Mouse (Mus musculus): ENCODE data around the gene Rasgrf1. TPM values are rescaled to one million over a fixed set of nuclear protein-coding genes. Genes with fewer than 3 reads are reported as not detected.

Gene Rasgrf1
- polyA plus RNA-seq, 1 experiment = 0.90 TPM

GRCm38 (mm10) chr9:90016204-90016603 is 106.5 kb downstream of the Rasgrf1 start:
- TF ChIP-seq CTCF (IDR thresholded peaks at IDR 0.05; ENCODE audit: insufficient read depth, low read length) = no peak
- no peak for TF ChIP-seq POLR2A (IDR thresholded peaks at IDR 0.05; ENCODE audit: borderline replicate concordance, extremely low read depth, low read depth, low read length)
- no peak for DNase-seq
- Histone ChIP-seq H3K4me3 (replicated peaks; ENCODE audit: extremely low read depth, low read depth, low read length) (no peak overlapping the region), H3K4me1 (ENCODE audit: control insufficient read depth, insufficient read depth, low read length) (no peaks in the 10 kb centered on the region)
- WGBS = 75% methylated on average over 6 of the region's 6 CpGs

GRCm38 (mm10) chr9:90020866-90021265 is 111.2 kb downstream of the Rasgrf1 start:
- 48% methylated on average over 6 of the region's 6 CpGs for WGBS
- TF ChIP-seq POLR2A (IDR thresholded peaks at IDR 0.05; ENCODE audit: borderline replicate concordance, extremely low read depth, low read depth, low read length) (no peak), CTCF (IDR thresholded peaks at IDR 0.05; ENCODE audit: insufficient read depth, low read length) (no peak)
- no peak for DNase-seq
- Histone ChIP-seq H3K4me1 (ENCODE audit: control insufficient read depth, insufficient read depth, low read length) (no peaks in the 10 kb centered on the region), H3K4me3 (replicated peaks; ENCODE audit: extremely low read depth, low read depth, low read length) (no peak overlapping the region)

- TF ChIP-seq POLR2A (IDR thresholded peaks at IDR 0.05; ENCODE audit: borderline replicate concordance, extremely low read depth, low read depth, low read length) (no peak), CTCF (IDR thresholded peaks at IDR 0.05; ENCODE audit: insufficient read depth, low read length) (no peak)
- no peak overlapping the region for H3K4me3 ChIP-seq (replicated peaks; ENCODE audit: extremely low read depth, low read depth, low read length)
- no peak for DNase-seq
- H3K4me1 ChIP-seq (ENCODE audit: control insufficient read depth, insufficient read depth, low read length) = no peaks in the 10 kb centered on the region
- WGBS = 84% methylated on average over 4 of the region's 4 CpGs
These were observed 111.7 kb downstream of the Rasgrf1 start for GRCm38 (mm10) chr9:90021442-90021841.

- DNase-seq = no peak
- Histone ChIP-seq H3K4me3 (replicated peaks; ENCODE audit: extremely low read depth, low read depth, low read length) (no peak overlapping the region), H3K4me1 (ENCODE audit: control insufficient read depth, insufficient read depth, low read length) (no peaks in the 10 kb centered on the region)
- WGBS = 89% methylated on average over 6 of the region's 6 CpGs
- TF ChIP-seq POLR2A (IDR thresholded peaks at IDR 0.05; ENCODE audit: borderline replicate concordance, extremely low read depth, low read depth, low read length) (no peak), CTCF (IDR thresholded peaks at IDR 0.05; ENCODE audit: insufficient read depth, low read length) (peak; percentile 32; the same call in 1 of the 2 replicates)
These were observed 118.0 kb downstream of the Rasgrf1 start for GRCm38 (mm10) chr9:90027709-90028108.

- 73% methylated on average over 4 of the region's 4 CpGs for WGBS
- TF ChIP-seq CTCF (IDR thresholded peaks at IDR 0.05; ENCODE audit: insufficient read depth, low read length) = no peak
- TF ChIP-seq POLR2A (IDR thresholded peaks at IDR 0.05; ENCODE audit: borderline replicate concordance, extremely low read depth, low read depth, low read length) = no peak
- Histone ChIP-seq H3K4me1 (ENCODE audit: control insufficient read depth, insufficient read depth, low read length) (no peaks in the 10 kb centered on the region), H3K4me3 (replicated peaks; ENCODE audit: extremely low read depth, low read depth, low read length) (no peak overlapping the region)
- no peak for DNase-seq
These were observed 124.2 kb downstream of the Rasgrf1 start for GRCm38 (mm10) chr9:90033922-90034321.

GRCm38 (mm10) chr9:90035168-90035567 is 125.5 kb downstream of the Rasgrf1 start:
- 67% methylated on average over 2 of the region's 2 CpGs for WGBS
- no peak for DNase-seq
- no peaks in the 10 kb centered on the region for H3K4me1 ChIP-seq (ENCODE audit: control insufficient read depth, insufficient read depth, low read length)
- TF ChIP-seq CTCF (IDR thresholded peaks at IDR 0.05; ENCODE audit: insufficient read depth, low read length) (no peak), POLR2A (IDR thresholded peaks at IDR 0.05; ENCODE audit: borderline replicate concordance, extremely low read depth, low read depth, low read length) (no peak)
- no peak overlapping the region for H3K4me3 ChIP-seq (replicated peaks; ENCODE audit: extremely low read depth, low read depth, low read length)

GRCm38 (mm10) chr9:90035794-90036193 is 126.1 kb downstream of the Rasgrf1 start:
- DNase-seq = peak; percentile 54
- H3K4me3 ChIP-seq (replicated peaks; ENCODE audit: extremely low read depth, low read depth, low read length) = no peak overlapping the region
- 74% methylated on average over 3 of the region's 3 CpGs for WGBS
- TF ChIP-seq POLR2A (IDR thresholded peaks at IDR 0.05; ENCODE audit: borderline replicate concordance, extremely low read depth, low read depth, low read length) (no peak), CTCF (IDR thresholded peaks at IDR 0.05; ENCODE audit: insufficient read depth, low read length) (no peak)
- no peaks in the 10 kb centered on the region for H3K4me1 ChIP-seq (ENCODE audit: control insufficient read depth, insufficient read depth, low read length)

GRCm38 (mm10) chr9:90036313-90036712 is 126.6 kb downstream of the Rasgrf1 start:
- DNase-seq = no peak

GRCm38 (mm10) chr9:90038535-90038934 is 128.8 kb downstream of the Rasgrf1 start:
- Histone ChIP-seq H3K4me1 (ENCODE audit: control insufficient read depth, insufficient read depth, low read length) (no peaks in the 10 kb centered on the region), H3K4me3 (replicated peaks; ENCODE audit: extremely low read depth, low read depth, low read length) (no peak overlapping the region)
- DNase-seq = no peak
- no peak for TF ChIP-seq POLR2A (IDR thresholded peaks at IDR 0.05; ENCODE audit: borderline replicate concordance, extremely low read depth, low read depth, low read length)
- TF ChIP-seq CTCF (IDR thresholded peaks at IDR 0.05; ENCODE audit: insufficient read depth, low read length) = no peak
- 58% methylated on average over 4 of the region's 4 CpGs for WGBS

More at GRCm38 (mm10) chr9:90036313-90036712, 126.6 kb downstream of the Rasgrf1 start:
- no peaks in the 10 kb centered on the region for H3K4me1 ChIP-seq (ENCODE audit: control insufficient read depth, insufficient read depth, low read length)
- TF ChIP-seq POLR2A (IDR thresholded peaks at IDR 0.05; ENCODE audit: borderline replicate concordance, extremely low read depth, low read depth, low read length) (no peak), CTCF (IDR thresholded peaks at IDR 0.05; ENCODE audit: insufficient read depth, low read length) (no peak)
- no peak overlapping the region for H3K4me3 ChIP-seq (replicated peaks; ENCODE audit: extremely low read depth, low read depth, low read length)
- WGBS = 53% methylated on average over 4 of the region's 4 CpGs

- Histone ChIP-seq H3K4me3 (replicated peaks; ENCODE audit: extremely low read depth, low read depth, low read length) (no peak overlapping the region), H3K4me1 (ENCODE audit: control insufficient read depth, insufficient read depth, low read length) (no peaks in the 10 kb centered on the region)
- WGBS = 57% methylated on average over 2 of the region's 2 CpGs
- TF ChIP-seq CTCF (IDR thresholded peaks at IDR 0.05; ENCODE audit: insufficient read depth, low read length) = no peak
- DNase-seq = no peak
These were observed 131.2 kb downstream of the Rasgrf1 start for GRCm38 (mm10) chr9:90040916-90041315.

All from lung, adult 2 months (tissue).